Mouse (Mus musculus): Measurements from ENCODE around the gene Gp1ba. TPM values are rescaled to one million over a fixed set of nuclear protein-coding genes. Genes with fewer than 3 reads are reported as not detected.

The Gp1ba gene
- polyA plus RNA-seq, 1 experiment from 2014 or later: 2.8 TPM

GRCm38 (mm10) chr11:70688372-70688771, 49.5 kb downstream of the Gp1ba start:
- peak overlapping the region; percentile 87 for H3K9ac ChIP-seq
- H3K9me3 ChIP-seq (replicated peaks): no peaks in the 10 kb centered on the region
- peaks cover 10% of the 10 kb centered on the region for H3K36me3 ChIP-seq
- no peak for ATAC-seq (ENCODE audit: low read depth)
- peaks cover 28% of the 10 kb centered on the region for H3K4me1 ChIP-seq (replicated peaks)
- H3K27me3 ChIP-seq: 0 out of 2 replicates have a peak, but pooled peaks cover 3% of the 10 kb centered on the region
- H3K27ac ChIP-seq: peak overlapping the region; percentile 74
- DNase-seq: no peak
- peak overlapping the region; percentile 96 for H3K4me2 ChIP-seq
- peak overlapping the region; percentile 81 for H3K4me3 ChIP-seq (replicated peaks)
- 36% methylated on average over 8 of the region's 8 CpGs for WGBS (ENCODE audit: insufficient replicate concordance)

- ATAC-seq (ENCODE audit: low read depth) (no peak), DNase-seq (no peak)
- no peak overlapping the region for H3K4me3 ChIP-seq (replicated peaks)
- peaks cover 28% of the 10 kb centered on the region for H3K4me1 ChIP-seq (replicated peaks)
- no peaks in the 10 kb centered on the region for H3K36me3 ChIP-seq
- H3K27me3 ChIP-seq: peaks cover 8% of the 10 kb centered on the region; the same call in 1 of the 2 replicates
- no peak overlapping the region for H3K4me2 ChIP-seq
- H3K9me3 ChIP-seq (replicated peaks): no peaks in the 10 kb centered on the region
- WGBS (ENCODE audit: insufficient replicate concordance): 51% methylated on average over 4 of the region's 4 CpGs
- H3K9ac ChIP-seq: no peak overlapping the region
- H3K27ac ChIP-seq: no peak overlapping the region
Observed at GRCm38 (mm10) chr11:70689578-70689977, 50.7 kb downstream of the Gp1ba start.

Other genes starting within 250 kb of the Gp1ba start
- gene Pelp1, start 229.1 kb upstream of the Gp1ba start, polyA plus RNA-seq (2015; fragmentation: Nextera tagmentation; extraction: Ambion mirVana): 19.0 and 21.0 TPM in 2 replicates
- 13.0 and 14.9 TPM in 2 replicates for gene Arrb2, start 206.5 kb upstream of the Gp1ba start, polyA plus RNA-seq (2015; fragmentation: Nextera tagmentation; extraction: Ambion mirVana)
- gene Med11, start 187.2 kb upstream of the Gp1ba start, polyA plus RNA-seq (2015; fragmentation: Nextera tagmentation; extraction: Ambion mirVana): 17.2 and 19.1 TPM in 2 replicates
- 0.07 and 0.17 TPM in 2 replicates for gene Zmynd15, start 179.7 kb upstream of the Gp1ba start, polyA plus RNA-seq (2015; fragmentation: Nextera tagmentation; extraction: Ambion mirVana)
- 0.70 and 1.4 TPM in 2 replicates for gene Cxcl16, start 179.1 kb upstream of the Gp1ba start, polyA plus RNA-seq (2015; fragmentation: Nextera tagmentation; extraction: Ambion mirVana)
- gene Tm4sf5, start 133.9 kb upstream of the Gp1ba start, polyA plus RNA-seq (2015; fragmentation: Nextera tagmentation; extraction: Ambion mirVana): 2.1 and 2.5 TPM in 2 replicates
- 0.23 and 0.46 TPM in 2 replicates for gene Vmo1, start 124.5 kb upstream of the Gp1ba start, polyA plus RNA-seq (2015; fragmentation: Nextera tagmentation; extraction: Ambion mirVana)
- 19.6 and 20.0 TPM in 2 replicates for gene Gltpd2, start 119.9 kb upstream of the Gp1ba start, polyA plus RNA-seq (2015; fragmentation: Nextera tagmentation; extraction: Ambion mirVana)
- gene Psmb6, start 113.8 kb upstream of the Gp1ba start, polyA plus RNA-seq (2015; fragmentation: Nextera tagmentation; extraction: Ambion mirVana): 372 and 419 TPM in 2 replicates
- gene Gm40193, start 106.2 kb upstream of the Gp1ba start, polyA plus RNA-seq (2015; fragmentation: Nextera tagmentation; extraction: Ambion mirVana): not detected in 2 replicates
- gene Pld2, start 99.1 kb upstream of the Gp1ba start, polyA plus RNA-seq (2015; fragmentation: Nextera tagmentation; extraction: Ambion mirVana): 1.3 and 1.5 TPM in 2 replicates
- gene Mink1, start 76.2 kb upstream of the Gp1ba start, polyA plus RNA-seq (2015; fragmentation: Nextera tagmentation; extraction: Ambion mirVana): 3.5 and 5.2 TPM in 2 replicates
- not detected in 2 replicates for gene 4930544D05Rik, start 23.3 kb upstream of the Gp1ba start, polyA plus RNA-seq (2015; fragmentation: Nextera tagmentation; extraction: Ambion mirVana)
- gene Chrne, start 19.9 kb upstream of the Gp1ba start, polyA plus RNA-seq (2015; fragmentation: Nextera tagmentation; extraction: Ambion mirVana): not detected in 2 replicates
- gene Rnf167, start 8.1 kb downstream of the Gp1ba start, polyA plus RNA-seq (2015; fragmentation: Nextera tagmentation; extraction: Ambion mirVana): 74.2 and 81.0 TPM in 2 replicates
- gene Slc25a11, start 8.4 kb downstream of the Gp1ba start, polyA plus RNA-seq (2015; fragmentation: Nextera tagmentation; extraction: Ambion mirVana): 72.8 and 73.8 TPM in 2 replicates
- gene Pfn1, start 15.5 kb downstream of the Gp1ba start, polyA plus RNA-seq (2015; fragmentation: Nextera tagmentation; extraction: Ambion mirVana): 1,347 and 1,531 TPM in 2 replicates
- 5.5 and 6.7 TPM in 2 replicates for gene Eno3, start 18.1 kb downstream of the Gp1ba start, polyA plus RNA-seq (2015; fragmentation: Nextera tagmentation; extraction: Ambion mirVana)
- gene Spag7, start 30.3 kb downstream of the Gp1ba start, polyA plus RNA-seq (2015; fragmentation: Nextera tagmentation; extraction: Ambion mirVana): 69.2 and 72.4 TPM in 2 replicates
- gene Camta2, start 49.0 kb downstream of the Gp1ba start, polyA plus RNA-seq (2015; fragmentation: Nextera tagmentation; extraction: Ambion mirVana): 2.8 and 3.6 TPM in 2 replicates
- gene Inca1, start 61.0 kb downstream of the Gp1ba start, polyA plus RNA-seq (2015; fragmentation: Nextera tagmentation; extraction: Ambion mirVana): 1.2 and 1.3 TPM in 2 replicates
- gene Kif1c, start 61.4 kb downstream of the Gp1ba start, polyA plus RNA-seq (2015; fragmentation: Nextera tagmentation; extraction: Ambion mirVana): 0.58 and 0.73 TPM in 2 replicates
- gene Zfp3, start 125.1 kb downstream of the Gp1ba start, polyA plus RNA-seq (2015; fragmentation: Nextera tagmentation; extraction: Ambion mirVana): 1.2 and 1.8 TPM in 2 replicates
- gene Scimp, start 173.5 kb downstream of the Gp1ba start, polyA plus RNA-seq (2015; fragmentation: Nextera tagmentation; extraction: Ambion mirVana): 0.18 and 0.41 TPM in 2 replicates
- gene Rabep1, start 205.7 kb downstream of the Gp1ba start, polyA plus RNA-seq (2015; fragmentation: Nextera tagmentation; extraction: Ambion mirVana): 17.6 and 18.6 TPM in 2 replicates

Data from liver, embryonic 13.5 days (tissue).